Mouse (Mus musculus): ENCODE results near the gene Rbfox1.

Rbfox1 gene

GRCm38 (mm10) chr16:6427292-6428281, 542.4 kb downstream of the Rbfox1 start:
- DNase-seq (ENCODE audit: low read depth, low spot score) = no peak
- Histone ChIP-seq H3K27me3 (ENCODE audit: control insufficient read depth, insufficient read depth, low read length, poor library complexity, severe bottlenecking) (no peaks in the 10 kb centered on the region), H3K36me3 (ENCODE audit: control insufficient read depth, insufficient read depth, low read length, poor library complexity, severe bottlenecking) (no peaks in the 10 kb centered on the region)

- no peaks in the 10 kb centered on the region for H3K36me3 ChIP-seq (ENCODE audit: control insufficient read depth, insufficient read depth, low read length, poor library complexity, severe bottlenecking)
- H3K27me3 ChIP-seq (ENCODE audit: control insufficient read depth, insufficient read depth, low read length, poor library complexity, severe bottlenecking) = no peaks in the 10 kb centered on the region
- no peak for DNase-seq (ENCODE audit: low read depth, low spot score)
Measured at GRCm38 (mm10) chr16:6430981-6431380, 545.8 kb downstream of the Rbfox1 start.

GRCm38 (mm10) chr16:6436445-6436844, 551.3 kb downstream of the Rbfox1 start:
- H3K36me3 ChIP-seq (ENCODE audit: control insufficient read depth, insufficient read depth, low read length, poor library complexity, severe bottlenecking) = no peaks in the 10 kb centered on the region
- no peaks in the 10 kb centered on the region for H3K27me3 ChIP-seq (ENCODE audit: control insufficient read depth, insufficient read depth, low read length, poor library complexity, severe bottlenecking)
- no peak for DNase-seq (ENCODE audit: low read depth, low spot score)

GRCm38 (mm10) chr16:6448250-6448649, 563.1 kb downstream of the Rbfox1 start:
- Histone ChIP-seq H3K36me3 (ENCODE audit: control insufficient read depth, insufficient read depth, low read length, poor library complexity, severe bottlenecking) (no peaks in the 10 kb centered on the region), H3K27me3 (ENCODE audit: control insufficient read depth, insufficient read depth, low read length, poor library complexity, severe bottlenecking) (no peaks in the 10 kb centered on the region)
- DNase-seq (ENCODE audit: low read depth, low spot score) = no peak

- H3K27me3 ChIP-seq (ENCODE audit: control insufficient read depth, insufficient read depth, low read length, poor library complexity, severe bottlenecking) = no peaks in the 10 kb centered on the region
- DNase-seq (ENCODE audit: low read depth, low spot score) = no peak
- H3K36me3 ChIP-seq (ENCODE audit: control insufficient read depth, insufficient read depth, low read length, poor library complexity, severe bottlenecking) = no peaks in the 10 kb centered on the region
Measured at GRCm38 (mm10) chr16:6455349-6455748, 570.2 kb downstream of the Rbfox1 start.

- Histone ChIP-seq H3K36me3 (ENCODE audit: control insufficient read depth, insufficient read depth, low read length, poor library complexity, severe bottlenecking) (no peaks in the 10 kb centered on the region), H3K27me3 (ENCODE audit: control insufficient read depth, insufficient read depth, low read length, poor library complexity, severe bottlenecking) (no peaks in the 10 kb centered on the region)
- DNase-seq (ENCODE audit: low read depth, low spot score) = no peak
Measured at GRCm38 (mm10) chr16:6479094-6479590, 594.0 kb downstream of the Rbfox1 start.

- DNase-seq (ENCODE audit: low read depth, low spot score) = no peak
- H3K36me3 ChIP-seq (ENCODE audit: control insufficient read depth, insufficient read depth, low read length, poor library complexity, severe bottlenecking) = no peaks in the 10 kb centered on the region
- H3K27me3 ChIP-seq (ENCODE audit: control insufficient read depth, insufficient read depth, low read length, poor library complexity, severe bottlenecking) = no peaks in the 10 kb centered on the region
Measured at GRCm38 (mm10) chr16:6479616-6480410, 594.7 kb downstream of the Rbfox1 start.

- Histone ChIP-seq H3K36me3 (ENCODE audit: control insufficient read depth, insufficient read depth, low read length, poor library complexity, severe bottlenecking) (no peaks in the 10 kb centered on the region), H3K27me3 (ENCODE audit: control insufficient read depth, insufficient read depth, low read length, poor library complexity, severe bottlenecking) (no peaks in the 10 kb centered on the region)
- DNase-seq (ENCODE audit: low read depth, low spot score) = peak; percentile 17
Measured at GRCm38 (mm10) chr16:6480411-6480728, 595.2 kb downstream of the Rbfox1 start.

GRCm38 (mm10) chr16:6483628-6484027, 598.5 kb downstream of the Rbfox1 start:
- Histone ChIP-seq H3K27me3 (ENCODE audit: control insufficient read depth, insufficient read depth, low read length, poor library complexity, severe bottlenecking) (no peaks in the 10 kb centered on the region), H3K36me3 (ENCODE audit: control insufficient read depth, insufficient read depth, low read length, poor library complexity, severe bottlenecking) (no peaks in the 10 kb centered on the region)
- DNase-seq (ENCODE audit: low read depth, low spot score) = no peak

GRCm38 (mm10) chr16:6485631-6486030, 600.5 kb downstream of the Rbfox1 start:
- Histone ChIP-seq H3K27me3 (ENCODE audit: control insufficient read depth, insufficient read depth, low read length, poor library complexity, severe bottlenecking) (no peaks in the 10 kb centered on the region), H3K36me3 (ENCODE audit: control insufficient read depth, insufficient read depth, low read length, poor library complexity, severe bottlenecking) (no peaks in the 10 kb centered on the region)
- DNase-seq (ENCODE audit: low read depth, low spot score) = no peak

- Histone ChIP-seq H3K27me3 (ENCODE audit: control insufficient read depth, insufficient read depth, low read length, poor library complexity, severe bottlenecking) (no peaks in the 10 kb centered on the region), H3K36me3 (ENCODE audit: control insufficient read depth, insufficient read depth, low read length, poor library complexity, severe bottlenecking) (no peaks in the 10 kb centered on the region)
- DNase-seq (ENCODE audit: low read depth, low spot score) = no peak
Measured at GRCm38 (mm10) chr16:6502219-6502618, 617.1 kb downstream of the Rbfox1 start.

GRCm38 (mm10) chr16:6503573-6504331, 618.6 kb downstream of the Rbfox1 start:
- no peaks in the 10 kb centered on the region for H3K27me3 ChIP-seq (ENCODE audit: control insufficient read depth, insufficient read depth, low read length, poor library complexity, severe bottlenecking)
- no peaks in the 10 kb centered on the region for H3K36me3 ChIP-seq (ENCODE audit: control insufficient read depth, insufficient read depth, low read length, poor library complexity, severe bottlenecking)
- DNase-seq (ENCODE audit: low read depth, low spot score) = no peak

- Histone ChIP-seq H3K36me3 (ENCODE audit: control insufficient read depth, insufficient read depth, low read length, poor library complexity, severe bottlenecking) (no peaks in the 10 kb centered on the region), H3K27me3 (ENCODE audit: control insufficient read depth, insufficient read depth, low read length, poor library complexity, severe bottlenecking) (no peaks in the 10 kb centered on the region)
- DNase-seq (ENCODE audit: low read depth, low spot score) = no peak
Measured at GRCm38 (mm10) chr16:6508924-6509323, 623.8 kb downstream of the Rbfox1 start.

- no peak for DNase-seq (ENCODE audit: low read depth, low spot score)
- Histone ChIP-seq H3K27me3 (ENCODE audit: control insufficient read depth, insufficient read depth, low read length, poor library complexity, severe bottlenecking) (no peaks in the 10 kb centered on the region), H3K36me3 (ENCODE audit: control insufficient read depth, insufficient read depth, low read length, poor library complexity, severe bottlenecking) (no peaks in the 10 kb centered on the region)
Measured at GRCm38 (mm10) chr16:6519474-6519873, 634.3 kb downstream of the Rbfox1 start.

Measured in splenic B cell, adult 2 months (primary cell).